Mouse (Mus musculus): ENCODE results near the gene 1110008L16Rik.
"Not testable (repeated sequence)": the region's sequence is repeated elsewhere in the genome, so short reads cannot be mapped to it uniquely, and the experiment has no call there.

The 1110008L16Rik gene

DNA sequence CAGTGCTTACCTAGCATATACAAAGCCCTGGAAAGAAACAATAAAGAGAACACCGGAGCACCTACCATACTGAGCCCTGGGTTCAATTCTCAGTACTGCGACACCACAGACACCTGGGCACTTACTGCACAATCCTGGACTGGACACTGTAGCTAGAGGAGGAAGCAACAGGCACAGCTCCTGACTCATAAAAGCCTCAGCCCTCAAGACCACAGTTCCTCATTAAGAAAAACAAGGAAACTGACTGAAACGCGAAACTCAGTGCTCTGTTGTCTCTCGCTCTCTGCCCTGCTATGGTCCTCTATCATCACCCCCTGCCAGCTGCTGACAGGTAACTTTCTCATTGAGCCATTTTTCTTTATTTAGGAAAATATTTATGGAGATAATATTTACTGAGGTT, at the start of gene 1110008L16Rik:
Gene 1110008L16Rik, plus strand, starts transcription at position 242 of the 400 bp plus-strand sequence.
- DNase-seq = no peak

DNA sequence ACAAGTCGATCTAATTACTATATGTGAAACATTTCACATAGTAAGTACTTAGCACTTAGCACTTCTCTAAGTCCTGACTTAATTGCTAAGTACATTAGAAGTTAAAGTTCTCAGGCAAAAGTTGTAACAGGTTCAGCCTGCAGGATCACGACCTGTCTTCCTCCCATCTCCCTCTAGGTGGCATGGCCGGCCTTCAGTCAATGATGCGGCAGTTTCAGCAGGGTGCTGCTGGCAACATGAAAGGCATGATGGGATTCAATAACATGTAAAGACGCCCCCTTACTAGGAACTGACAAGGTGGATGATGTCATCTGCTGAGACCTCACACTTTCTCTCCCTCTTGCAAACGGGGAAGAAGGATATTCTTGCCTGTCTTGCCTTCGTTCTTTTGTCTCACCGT, 37.4 kb upstream of the 1110008L16Rik start:
- not testable (repeated sequence) for DNase-seq

DNA sequence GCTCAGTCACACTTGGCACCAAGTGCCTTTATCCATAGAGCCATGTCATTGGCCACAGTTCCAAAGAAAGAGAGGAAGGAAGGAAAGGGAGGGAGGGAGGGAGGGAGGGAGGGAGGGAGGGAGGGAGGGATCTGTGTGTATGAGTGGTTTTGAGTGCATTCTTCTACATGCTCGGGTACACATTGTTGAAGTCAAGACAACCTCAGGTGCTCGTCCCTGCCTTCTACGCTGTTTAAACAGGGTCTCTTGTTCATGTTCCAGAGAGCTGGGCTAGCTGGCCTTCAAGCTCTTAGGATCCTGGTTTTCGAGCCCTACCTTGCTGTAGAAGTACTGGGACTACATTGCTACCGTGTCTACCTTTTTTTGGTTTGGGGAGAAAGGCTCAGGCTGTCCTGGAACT, 36.0 kb upstream of the 1110008L16Rik start:
- DNase-seq = not testable (repeated sequence)

DNA sequence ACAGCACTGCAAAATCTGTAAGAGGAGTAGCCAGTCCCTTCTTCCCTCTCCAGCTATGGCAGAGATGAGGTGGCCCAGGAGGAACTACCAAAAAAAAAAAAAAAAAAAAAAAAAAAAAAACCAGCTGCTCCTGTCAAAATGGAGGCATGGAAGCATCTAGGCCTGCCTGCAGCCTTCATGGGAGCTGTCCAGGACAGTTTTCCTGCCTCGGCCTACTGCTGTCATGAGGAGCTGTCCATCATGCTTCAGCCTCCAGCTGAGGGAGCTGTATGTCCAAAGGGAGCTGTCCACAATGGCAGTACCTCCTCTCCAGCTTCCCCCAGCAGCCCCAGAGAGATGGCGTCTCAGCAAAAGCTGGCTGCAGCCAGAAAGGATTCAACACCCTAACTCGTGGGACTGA, 27.1 kb upstream of the 1110008L16Rik start:
- DNase-seq = no peak

DNA sequence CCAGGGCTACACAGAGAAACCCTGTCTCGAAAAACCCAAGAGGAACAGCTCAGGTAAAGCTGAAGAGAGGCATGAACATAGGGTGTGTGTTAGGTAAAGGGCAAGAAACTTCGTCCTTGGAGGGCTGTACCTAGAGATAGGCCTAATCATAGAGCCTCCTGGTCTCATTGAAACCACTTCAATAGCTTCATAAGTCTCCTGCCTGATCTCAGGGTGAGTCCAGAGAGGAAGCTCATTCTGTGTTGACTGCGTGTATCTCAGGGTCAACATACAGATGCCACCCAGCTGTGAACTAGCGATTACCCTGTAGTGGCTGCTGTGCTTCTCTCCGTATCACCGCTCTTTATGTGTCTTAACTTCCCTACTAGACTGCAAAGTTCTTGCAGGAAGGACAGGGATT, 21.8 kb upstream of the 1110008L16Rik start:
- DNase-seq = not testable (repeated sequence)

DNA sequence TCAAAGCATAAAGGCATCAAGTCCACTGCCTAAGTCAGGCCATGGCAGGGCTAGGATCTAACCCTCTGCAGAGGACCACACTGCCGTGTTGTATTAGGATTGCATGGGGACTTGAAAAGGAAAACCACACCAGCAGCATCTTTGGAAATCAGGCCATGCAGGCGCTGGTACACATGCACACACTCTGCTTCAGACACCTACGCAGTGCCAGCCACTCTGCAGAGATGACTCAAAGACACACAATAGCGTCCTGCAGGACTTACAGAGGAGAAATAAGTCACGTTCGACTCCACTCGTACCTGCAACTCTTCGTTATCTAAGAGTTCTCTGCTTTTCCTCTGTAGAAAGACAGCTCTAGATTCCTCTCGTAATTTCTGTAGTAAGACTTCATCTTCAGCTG, 1.3 kb upstream of the 1110008L16Rik start:
- DNase-seq = no peak

DNA sequence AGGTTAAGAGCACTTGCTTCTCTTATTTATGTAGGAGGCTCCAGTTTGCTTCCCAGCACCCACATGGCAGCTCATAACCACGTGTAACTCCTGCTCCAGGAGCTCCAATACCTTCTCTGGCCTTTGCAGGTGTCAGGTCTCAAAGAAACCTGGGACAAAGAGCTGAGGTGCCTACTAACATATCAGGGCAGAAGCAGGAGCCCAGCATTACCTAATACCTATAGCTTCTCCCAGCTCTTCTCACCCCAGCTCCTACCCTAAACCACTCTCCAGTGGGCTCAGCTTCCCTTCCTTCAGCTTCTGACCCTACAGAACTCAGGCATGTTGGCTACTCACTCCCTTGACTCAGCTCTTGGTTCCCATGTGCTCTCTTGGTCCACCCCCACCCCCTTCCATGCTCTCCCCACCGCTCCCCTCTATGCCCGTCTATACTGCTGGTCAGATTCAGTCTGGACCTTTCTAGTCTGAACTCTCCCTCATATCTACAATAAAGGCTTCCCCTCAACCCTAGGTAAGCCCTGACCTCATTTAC, 1.5 kb downstream of the 1110008L16Rik start:
- DNase-seq = peak; percentile 81

DNA sequence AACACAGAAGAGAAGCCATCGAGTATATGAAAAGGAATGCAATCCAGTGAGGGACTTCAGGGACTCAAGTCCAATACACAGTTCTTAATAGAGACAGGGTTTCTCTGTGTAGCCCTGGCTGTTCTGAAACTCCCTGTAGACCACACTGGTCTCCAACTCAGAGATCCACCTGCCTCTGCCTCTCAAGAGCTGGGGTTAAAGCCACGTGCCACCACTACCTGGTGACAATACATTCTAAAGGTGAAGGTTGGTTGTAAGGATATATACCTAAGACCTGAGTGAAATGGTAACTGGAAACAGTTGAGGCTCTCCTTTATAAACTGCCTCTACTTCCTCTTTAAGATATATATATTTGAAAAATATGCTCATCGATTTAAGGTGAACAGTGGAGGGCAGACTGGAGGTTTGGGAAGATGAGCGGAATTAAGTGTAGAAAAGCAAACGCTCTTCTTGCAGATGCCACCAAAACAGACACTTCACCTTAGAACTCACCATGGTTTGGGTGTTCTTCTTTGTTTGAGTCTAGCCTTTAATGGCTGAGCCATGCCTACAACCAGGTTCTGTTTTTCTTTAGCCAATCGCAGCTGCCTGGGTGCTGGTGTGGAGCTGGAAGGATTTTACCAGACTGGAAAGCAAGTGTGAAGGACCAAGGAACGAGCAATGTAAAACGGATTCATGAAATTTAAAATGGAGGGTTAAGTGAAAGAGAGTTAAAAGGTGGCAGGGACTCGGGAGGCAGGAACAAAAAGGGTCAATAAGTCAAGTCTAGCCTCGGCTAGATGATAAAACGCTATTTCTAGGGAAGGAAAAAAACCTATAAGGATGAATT, 2.3 kb downstream of the 1110008L16Rik start:
- DNase-seq = peak; percentile 88

DNA sequence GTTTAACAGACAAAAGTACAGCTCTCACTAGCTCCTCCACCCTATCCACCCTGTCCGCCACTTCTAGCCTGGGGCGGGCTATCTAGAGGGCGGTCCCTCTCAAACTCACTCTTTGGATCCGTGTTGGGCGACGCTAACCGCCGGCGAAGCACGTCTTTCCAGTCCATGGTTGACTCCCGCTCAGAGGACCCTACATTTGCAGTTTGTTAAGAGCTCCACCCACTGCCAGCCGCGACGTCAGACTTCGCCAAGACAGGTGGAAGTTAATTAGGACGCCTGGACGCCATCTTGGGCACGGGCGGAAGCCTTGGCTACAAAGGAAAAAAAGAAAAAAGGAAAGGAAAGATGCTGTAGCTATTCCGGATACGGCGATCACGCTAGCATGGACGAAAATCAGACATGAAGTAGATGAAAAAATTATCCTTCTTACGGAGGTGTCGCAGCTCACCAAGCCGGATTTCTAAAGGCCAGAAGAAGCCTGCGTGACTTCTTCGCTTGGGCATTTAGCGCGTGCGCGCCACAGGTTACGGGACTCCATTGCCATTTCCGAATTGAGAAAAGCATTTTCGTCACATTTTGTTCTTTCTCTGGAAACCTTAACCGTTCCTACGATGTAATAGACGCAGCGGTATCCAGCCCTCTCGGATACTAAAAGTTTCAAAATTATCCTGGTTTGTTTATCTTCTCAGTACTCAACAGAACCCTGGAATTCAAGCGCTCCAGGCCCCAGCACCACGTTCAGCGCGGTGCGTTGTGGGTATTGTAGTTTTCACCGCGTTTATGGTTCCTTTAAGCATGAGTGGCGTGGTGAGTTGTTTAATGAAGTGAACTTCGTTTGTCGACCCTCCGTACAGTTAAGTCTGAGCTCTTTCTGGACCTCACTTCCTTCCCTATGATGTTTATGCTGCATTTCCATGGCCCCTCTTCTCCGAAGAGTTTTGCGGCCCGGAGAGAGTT, 3.4 kb downstream of the 1110008L16Rik start, which contains the start of gene Ppp2r3c:
Gene Ppp2r3c, minus strand, starts transcription at position 514 of the 957 bp plus-strand sequence.
- peak; percentile 99 for DNase-seq

DNA sequence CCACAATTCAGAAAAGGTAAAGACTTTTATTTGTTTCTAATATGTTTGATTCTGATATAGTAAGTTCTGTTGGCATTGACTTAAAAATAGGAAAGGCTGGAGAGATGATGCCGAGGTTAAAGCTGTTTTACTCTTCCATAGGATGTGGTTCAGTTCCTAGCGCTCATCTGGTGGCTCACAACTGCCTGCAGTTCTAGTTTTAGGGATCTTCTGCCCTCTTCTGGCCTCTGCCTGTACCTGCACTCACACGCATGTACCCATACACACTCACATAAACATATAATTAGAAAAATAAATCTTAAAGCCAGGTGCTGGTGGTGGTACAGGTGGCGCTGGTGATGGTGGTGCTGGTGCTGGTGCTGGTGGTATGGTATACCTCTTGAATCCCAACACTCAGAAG, 7.0 kb downstream of the 1110008L16Rik start:
- DNase-seq = peak; percentile 73

DNA sequence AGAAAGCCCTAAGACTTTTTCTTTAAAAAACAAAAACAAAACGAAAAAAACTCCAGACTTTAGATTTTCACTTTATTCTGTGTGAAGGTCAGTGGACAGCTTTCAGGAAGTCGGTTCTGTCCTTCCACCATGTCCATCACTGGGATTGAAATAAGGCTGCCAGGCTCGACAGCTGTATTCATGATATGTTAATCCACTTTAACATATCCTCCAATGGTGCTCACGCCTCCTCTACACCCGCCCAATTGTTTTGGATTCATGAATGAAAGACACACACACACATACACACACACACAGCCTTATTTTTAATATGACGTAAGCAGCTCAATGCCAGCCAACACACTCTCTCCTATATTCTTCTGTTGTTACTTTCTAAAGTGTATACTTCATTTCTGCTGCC, 8.2 kb downstream of the 1110008L16Rik start:
- DNase-seq = peak; percentile 80

DNA sequence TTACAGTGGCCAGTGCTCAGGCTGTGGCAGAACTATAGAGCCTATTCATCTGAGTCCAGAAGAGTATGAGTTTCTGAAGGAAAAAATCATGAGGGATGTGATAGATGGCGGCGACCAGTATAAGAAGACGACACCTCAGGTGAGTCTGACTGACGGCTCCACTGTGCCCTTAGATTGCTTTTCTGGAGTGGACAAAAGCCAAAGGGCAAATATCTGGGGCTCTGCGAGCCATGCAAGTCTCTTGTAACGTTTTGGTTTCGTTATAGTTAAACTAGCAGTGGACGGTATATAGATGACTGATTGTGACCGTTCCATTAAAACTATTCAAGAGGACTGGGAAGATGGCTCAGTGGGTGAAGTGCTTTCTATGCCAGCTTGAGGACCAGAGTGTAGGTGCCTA, 9.4 kb downstream of the 1110008L16Rik start:
- peak; percentile 64 for DNase-seq

DNA sequence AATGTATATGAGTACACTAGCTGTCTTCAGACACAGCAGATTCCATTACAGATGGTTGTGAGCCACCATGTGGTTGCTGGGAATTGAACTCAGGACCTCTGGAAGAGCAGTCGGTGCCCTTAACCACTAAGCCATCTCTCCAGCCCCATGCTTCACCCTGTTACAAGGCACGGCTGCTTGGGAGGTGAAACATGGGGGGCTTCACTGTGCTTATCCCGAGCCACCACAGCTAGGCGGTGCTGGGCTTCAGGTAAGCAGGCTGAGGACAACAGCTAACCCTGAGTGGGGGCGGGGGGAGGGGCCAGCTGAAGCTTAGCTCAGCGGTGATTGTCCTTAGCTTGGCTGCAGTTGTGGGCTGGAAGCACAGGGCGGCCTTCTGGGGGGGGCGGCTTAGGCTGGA, 10.1 kb downstream of the 1110008L16Rik start:
- peak; percentile 82 for DNase-seq

DNA sequence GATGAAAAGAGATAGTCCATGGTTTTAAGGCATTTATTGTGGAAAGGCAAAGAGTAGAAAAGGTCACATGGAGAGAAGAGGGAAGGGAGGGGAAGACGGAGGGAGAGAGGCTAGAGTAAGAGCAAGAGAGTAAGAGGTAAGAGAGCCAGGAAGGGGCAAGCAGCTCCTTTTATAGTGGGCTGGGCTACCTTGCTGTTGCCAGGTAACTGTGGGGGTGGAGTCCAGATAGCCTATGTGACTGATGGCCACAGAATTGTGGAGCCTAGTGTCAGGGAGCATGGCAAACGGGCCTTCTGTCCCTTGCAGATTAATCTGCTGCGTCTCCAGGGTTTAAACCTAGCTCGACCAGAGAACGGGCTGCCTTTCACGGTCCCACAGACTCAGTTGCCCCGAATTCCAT, 12.5 kb downstream of the 1110008L16Rik start:
- peak; percentile 72 for DNase-seq

DNA sequence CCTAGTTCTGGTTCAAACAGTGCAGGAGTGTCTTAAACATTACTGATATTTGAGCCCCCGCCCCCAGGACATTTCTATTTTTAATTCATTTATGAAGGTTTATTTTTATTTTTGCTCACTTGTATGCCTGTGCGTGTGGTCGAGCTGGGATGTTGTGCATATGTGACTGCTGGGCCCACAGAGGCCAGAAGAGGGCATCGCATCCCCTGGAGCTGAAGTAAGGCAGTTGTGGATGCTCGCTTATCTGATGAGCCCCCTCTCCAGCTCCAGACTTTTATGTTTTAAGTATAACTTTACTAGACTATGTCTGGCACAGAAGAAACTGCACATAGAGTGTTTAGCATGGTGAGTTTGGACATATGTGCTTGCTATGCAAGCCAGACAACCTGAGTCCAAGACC, 14.5 kb downstream of the 1110008L16Rik start:
- DNase-seq = peak; percentile 76

DNA sequence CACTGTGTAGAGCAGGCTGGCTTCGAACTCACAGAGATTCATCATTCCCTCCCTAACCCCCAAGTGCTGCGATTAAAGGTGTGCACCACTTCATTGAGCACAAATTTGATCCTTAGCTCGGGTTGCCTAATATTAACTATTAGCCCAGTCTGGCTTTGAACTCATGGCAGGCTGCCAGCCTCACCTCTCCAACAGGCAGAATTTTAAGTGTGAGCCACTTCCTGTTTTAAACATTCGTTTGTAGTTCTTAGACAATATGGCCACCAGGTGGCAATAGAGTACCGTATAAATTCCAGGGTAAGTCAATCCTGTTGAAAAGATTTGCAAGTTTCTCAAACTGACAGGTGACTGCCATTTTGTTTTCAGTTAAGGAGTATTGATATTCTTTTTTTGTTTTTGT, 15.8 kb downstream of the 1110008L16Rik start:
- DNase-seq = peak; percentile 93

DNA sequence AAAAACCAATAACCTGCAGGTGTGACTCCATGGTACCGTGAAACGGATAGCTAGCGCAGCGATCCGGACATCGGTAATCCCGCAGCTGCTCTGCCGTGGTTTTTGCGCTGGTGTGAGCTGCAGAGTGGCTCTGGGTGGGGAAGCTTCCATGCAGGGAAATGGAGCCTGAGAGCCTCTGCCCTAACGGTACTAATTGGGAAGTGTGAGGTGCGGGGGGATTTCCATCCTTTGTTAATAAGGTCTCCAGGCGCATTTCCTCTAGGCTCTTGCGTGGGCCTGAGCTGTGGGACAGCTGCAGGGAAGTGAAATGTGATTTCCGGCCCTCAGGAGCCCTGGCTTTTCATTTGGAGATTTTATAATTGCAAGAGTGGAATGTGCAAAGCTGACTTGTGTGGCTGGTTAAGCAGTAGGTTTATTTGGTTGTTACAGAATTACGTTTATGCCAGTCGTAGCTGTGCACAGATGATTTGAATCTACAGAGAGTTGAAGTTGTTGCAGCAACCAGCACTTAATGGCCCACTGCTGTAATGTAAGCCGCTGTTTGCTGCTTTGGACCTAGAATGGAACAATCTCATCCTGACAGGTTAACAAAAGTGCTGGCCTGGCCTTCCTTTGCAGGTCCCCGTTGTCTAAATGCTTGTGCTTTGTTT, 22.4 kb downstream of the 1110008L16Rik start:
- DNase-seq = peak; percentile 97

DNA sequence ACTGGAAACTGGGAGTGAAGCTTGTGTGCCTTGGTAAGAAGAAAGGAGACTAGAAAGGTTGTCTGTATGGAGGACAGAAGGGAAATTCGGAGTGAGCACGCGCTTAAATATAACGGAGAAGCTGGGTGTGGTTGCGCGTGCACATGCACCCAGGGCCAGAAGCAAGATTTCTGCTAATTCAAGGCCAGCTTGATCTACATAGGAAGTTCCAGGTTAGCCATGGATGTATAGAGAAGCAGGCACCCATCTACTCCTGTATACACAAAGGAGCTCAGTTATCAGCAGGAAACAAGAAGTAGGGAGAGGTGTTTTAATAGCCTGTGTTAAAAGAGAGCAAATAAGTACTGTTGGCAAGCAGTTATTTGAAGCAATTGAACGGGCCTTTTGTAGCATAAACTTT, 26.3 kb downstream of the 1110008L16Rik start:
- peak; percentile 77 for DNase-seq

DNA sequence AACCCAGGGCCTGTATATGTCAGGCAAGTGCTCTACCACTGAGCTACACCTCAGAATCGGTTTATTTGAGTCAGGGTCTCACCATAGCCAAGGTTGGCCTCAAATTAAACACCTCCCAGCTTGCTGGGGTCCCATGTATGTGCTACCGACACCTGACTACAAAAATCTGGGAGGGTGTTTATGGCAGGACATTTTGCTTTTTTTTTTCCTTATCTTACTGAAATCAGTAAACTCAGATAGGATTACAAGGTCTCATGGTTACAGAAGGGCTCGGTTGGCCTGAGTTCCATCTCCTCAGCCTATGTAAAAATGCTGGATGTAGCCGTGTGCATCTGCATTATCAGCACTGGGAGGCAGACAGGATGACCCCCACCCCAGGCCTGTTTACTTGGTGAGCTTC, 29.4 kb downstream of the 1110008L16Rik start:
- DNase-seq = no peak

DNA sequence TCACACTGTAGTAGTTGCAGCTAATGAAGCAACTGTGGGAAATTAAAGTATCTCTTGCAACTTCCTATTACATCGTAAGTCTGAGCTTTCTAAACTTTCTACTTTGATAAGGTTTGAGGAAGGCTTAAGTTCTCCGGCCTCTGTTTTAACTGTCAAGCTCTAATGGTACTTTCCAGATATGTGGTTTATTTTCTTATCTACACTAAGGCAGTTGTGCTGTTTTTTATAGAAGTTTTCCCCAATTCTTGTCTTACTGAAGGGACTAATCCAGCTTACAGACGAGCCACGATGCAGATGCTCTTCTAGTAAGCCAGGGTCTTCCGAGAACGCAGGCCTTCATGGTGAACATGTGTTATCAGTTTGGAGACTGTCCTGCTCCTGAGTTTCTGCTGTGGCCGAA, 30.0 kb downstream of the 1110008L16Rik start:
- no peak for DNase-seq

DNA sequence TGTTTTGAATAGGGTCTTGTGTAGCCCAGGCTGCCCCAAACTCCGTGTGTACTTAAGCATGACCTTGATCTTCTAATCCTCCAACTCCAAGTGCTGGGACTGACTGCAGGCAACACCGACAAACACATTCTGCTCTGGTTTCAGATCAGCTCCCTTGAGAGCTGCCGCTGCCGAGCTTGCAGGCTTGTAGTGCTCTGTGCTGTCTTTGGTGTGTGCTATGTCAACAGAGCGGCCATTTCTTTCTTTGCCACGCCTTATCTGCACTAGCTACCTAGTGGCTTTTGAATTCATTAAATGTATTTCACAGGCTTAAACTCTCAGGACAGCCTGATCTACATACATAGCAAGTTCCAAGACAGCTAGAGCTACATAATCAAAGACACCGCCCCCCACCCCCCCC, 34.3 kb downstream of the 1110008L16Rik start:
- DNase-seq = no peak

DNA sequence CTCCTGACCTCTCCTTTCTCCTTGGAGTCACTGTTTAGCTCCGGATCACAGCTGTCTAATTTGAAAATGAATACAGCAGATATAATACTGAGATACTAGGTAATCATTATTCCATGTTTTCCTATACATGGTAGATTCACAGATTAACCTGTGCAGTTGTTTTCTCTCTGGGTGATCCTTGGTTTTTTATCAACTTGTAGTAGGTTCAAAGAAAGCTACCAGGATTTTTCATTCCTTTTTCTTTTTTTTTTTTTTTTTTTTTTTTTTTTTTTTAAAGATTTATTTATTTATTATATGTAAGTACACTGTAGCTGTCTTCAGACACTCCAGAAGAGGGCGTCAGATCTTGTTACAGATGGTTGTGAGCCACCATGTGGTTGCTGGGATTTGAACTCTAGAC, 39.1 kb downstream of the 1110008L16Rik start:
- DNase-seq = not testable (repeated sequence)

DNA sequence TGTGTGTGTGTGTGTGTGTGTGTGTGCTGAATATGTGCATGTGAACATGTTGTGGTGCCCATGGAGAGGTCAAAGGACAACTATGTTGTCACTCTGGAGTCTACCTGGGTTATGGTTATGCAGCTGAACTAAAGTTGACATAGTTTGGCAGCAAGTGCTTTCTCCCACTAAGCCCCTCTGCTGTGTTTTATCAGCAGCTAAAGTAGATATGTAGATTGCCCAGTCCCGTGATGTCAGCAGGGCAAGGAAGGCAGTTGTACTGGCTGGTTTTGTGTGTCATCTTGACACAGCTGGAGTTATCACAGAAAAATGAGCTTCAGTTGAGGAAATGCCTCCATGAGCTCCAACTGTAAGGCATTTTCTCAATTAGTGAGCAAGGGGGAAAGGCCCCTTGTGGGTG, 43.7 kb downstream of the 1110008L16Rik start:
- DNase-seq = peak; percentile 42

Measured in heart, adult 11 months (tissue).